Mouse (Mus musculus): ENCODE results near the gene Zfp467. TPM values are rescaled to one million over a fixed set of nuclear protein-coding genes. Genes with fewer than 3 reads are reported as not detected.

Zfp467 gene
- total RNA-seq, 1 experiment from 2014 or later, result 41.5 TPM

DNA sequence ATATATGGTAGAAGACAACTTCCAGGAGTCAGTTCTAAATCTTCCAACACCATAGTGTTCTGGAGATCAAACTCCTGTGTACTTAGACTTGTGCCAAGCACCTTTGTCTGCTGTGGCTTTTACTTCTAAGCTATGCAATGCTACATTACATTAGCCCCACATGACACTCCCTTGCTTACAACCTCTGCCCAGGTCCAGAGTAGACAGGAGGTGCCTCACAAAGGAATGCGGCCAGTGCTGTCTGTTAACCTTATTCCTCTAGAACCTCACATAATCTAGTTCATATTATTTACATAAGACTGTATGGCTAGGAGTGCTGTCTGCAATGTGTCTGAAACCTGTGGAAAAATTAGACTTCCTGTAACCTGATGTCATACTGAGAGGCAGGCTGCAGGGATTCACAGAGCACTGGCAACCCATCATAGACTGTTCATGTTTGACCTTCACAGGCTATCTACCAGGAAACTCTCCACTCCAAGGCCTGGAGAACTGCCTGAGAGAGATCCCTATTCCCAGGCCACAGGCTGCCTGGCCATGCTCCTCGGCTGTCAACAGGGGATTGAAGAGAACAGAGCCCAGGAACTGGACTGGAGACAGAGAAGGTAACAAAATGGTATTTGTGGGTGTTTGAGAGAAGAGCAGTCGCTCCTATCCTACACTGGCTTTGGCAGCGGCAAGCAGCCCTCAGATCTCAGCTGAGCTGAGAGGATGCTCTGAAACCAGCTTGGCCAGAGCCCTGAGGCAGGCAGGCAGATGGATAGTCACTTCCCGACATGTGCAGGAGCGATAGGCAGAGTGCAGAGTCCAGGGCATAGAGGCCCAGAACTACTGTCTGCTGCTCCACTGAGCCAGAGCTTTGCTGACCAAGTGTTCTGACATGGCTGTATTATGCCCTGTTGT lies 34.2 kb downstream of the Zfp467 start:
- peak; percentile 66 for DNase-seq

DNA sequence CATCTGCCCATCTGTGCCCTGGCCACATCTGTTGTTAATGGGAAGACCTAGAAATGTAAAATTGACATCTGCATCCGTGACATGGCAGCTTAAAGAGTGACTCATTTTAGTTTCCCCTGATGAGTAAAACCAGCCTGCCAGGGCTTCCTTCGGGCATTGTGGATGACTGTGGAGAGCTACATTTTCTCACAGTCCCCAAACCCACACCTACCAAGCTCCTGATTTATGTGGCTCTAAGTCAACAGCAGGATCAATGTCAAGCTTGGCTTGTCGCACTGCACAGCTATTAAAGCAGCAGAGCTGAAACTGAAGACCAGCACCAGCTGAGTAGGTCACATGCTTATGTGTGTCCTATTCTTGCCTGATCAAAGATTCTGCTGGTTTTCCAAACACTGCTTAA lies 35.1 kb downstream of the Zfp467 start:
- no peak for DNase-seq

DNA sequence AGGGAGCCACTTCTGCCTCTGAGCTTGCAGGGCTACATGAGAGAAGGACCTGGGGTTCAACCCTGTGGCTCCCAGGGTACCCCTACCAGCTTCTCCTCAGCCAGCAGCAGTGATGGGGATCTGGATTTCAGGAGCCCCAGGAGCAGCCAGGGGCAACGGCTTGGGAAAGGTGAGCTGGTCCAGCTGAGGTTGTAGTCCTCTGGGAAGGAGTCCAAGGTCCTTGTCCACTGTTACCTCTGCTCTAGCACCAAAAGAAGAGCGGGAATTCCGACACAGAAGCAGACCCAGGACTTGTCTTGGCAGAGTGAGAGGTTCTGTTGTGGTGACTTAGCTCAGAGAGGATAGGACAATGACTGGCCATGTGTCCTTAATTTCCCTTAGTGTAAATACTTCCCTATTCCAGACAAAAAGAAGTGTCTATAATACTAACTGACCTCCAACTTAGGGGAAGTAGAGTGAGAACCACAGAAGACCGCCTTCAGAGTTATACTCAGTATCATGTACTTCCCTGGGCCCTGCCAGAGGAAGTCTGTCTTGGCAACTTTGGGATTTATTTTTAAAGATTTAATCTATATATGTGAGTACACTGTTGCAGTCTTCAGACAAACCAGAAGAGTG lies 35.8 kb downstream of the Zfp467 start:
- DNase-seq, result no peak

DNA sequence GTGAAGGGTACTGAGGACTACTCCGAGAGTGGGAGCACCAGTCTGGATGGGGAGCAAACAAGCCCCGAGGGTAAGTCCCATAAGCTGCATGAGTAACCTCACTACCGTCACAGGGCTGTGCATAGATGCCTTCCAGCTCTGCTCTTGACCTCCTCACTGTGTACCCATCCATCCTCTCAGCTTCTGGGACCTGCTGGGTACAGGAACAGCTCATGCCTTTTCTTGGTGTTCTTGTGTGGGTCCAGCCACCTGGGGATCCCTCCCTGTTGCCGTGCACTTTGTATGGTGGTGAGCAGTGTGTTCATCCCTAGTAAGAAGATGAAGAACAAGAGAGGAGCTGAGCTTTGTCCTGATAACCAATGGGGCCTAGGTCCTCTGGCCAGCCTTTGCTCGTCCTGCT lies 41.6 kb downstream of the Zfp467 start:
- DNase-seq, result no peak

DNA sequence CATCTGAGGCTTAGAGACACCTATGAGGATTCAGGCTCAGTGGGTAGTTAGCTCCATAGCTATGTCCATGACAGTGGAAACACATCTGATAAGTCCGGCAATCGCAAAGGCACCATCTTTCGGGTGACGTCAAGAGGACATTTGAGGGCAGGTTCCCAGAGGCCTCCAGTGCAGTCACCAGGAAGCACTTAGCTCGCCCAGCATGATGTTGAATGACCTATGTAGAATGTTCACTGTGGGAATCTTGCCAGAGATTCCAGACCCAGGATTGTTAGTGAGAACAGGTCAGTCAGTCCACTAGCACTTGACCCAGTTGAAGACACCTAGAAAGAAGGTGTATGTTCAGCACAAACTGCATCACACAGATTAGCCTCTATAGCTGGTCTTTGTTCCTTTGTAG lies 45.7 kb downstream of the Zfp467 start:
- no peak for DNase-seq

DNA sequence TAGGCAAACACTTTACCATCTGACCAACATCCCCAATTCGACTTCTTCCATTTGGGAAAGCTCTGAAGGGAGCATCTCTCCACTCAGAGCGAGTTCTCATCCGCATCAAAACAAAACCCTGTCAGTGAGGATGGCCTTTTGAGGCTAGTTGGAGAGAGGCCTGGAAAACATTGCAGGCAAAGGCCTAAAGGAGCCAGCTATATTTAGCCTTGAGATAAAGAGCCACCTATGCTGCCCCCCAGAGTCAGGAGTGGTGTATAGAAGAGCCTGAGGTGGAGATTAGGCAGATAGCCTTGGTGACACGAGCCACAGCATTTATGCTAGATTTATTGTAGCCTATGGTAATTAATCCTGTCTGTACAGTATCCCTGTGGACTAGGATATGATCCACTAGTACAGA lies 48.3 kb downstream of the Zfp467 start:
- DNase-seq, result peak; percentile 65

DNA sequence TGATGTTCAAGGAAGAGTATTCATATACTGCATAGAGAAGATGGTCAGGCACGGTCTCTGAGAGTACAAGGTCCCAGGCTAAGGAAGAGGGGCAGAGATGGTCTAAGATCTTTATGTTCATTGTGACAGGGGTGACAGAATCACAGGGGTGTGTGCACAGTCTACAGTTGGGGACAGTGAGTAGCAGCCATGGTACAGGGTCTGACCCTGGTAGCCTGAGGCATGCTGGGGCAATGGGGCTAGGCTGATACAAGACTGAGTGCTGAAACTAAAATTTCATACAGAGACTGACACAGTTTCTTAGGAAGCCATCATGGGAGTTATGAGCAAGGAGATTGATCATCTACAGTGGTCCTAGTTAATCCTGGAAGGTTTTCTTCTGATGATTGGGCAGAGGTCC lies 48.9 kb downstream of the Zfp467 start:
- DNase-seq, result no peak

DNA sequence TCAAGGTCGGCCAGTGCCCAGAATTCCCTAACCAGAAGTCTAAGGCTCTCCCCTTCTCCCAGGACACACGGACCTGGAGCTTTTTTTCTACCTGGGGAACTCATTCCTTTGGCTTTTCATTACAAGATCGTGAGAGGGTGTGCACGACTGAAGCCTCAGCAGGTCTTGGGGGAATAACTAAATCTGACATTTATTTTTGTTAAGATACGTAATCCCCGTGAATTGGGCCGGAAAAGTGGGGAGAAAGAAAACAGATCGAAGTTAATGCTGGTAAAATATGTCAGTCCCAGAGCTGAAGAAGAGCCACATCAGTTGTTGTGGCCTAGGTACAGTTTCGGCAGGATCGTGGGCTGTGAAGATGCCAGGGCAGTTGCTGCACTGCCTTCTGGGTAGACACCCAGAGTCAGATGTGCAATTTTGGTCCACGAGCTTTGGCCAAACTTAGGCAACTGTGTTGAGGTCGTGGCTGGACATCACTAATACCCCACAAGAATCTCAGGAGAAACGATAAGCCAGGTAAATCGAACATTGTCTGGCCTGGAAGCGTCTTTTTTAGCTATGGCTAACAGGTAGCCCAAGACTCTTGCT lies 49.5 kb downstream of the Zfp467 start:
- no peak for DNase-seq

DNA sequence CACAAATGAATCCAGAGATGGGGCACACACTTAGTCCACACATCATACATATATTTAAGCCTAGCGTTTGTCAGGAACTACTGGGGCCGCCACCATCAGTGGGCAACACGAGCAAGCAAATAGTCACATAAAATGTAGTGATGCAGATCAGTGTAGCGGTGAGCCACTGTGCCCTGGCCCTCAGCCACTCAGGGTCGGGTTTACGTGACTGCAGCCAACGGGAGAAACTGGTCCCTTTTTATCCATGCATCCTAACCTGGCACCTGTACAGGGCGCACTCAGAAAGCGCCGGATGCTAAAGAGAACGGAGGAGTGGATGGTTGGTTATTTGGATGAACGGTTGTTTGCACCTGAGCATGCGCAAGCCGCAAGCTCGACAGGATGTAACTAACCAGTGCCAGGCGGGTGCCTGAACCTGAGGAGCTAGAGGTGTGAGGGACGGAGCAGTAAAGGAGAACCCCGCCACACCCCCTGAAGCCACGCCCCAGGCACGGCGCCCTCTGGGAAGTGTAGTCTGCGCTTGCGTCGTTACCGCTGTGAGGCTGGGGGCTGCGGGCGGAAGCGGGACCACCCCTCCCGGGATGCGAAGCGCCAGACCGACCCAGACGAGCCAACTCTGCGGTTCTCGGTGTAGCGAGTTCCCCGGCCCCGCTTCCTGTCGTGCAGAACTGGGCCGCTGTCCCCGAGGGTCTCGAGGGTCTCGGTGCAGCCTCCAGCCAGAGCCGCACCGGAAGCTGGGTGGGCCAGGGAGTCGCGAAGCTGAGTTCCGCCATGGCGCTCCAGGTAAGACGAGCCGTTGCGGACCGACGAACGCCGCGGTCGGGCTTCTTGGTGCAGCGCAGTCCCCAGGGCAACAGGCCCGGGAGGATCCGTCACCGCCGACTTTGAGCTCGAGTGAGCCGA lies 50.3 kb downstream of the Zfp467 start, which contains the start of gene Krba1:
Krba1 (plus strand) TSS at position 482 of the 903 bp plus-strand sequence.
- peak; percentile 90 for DNase-seq

DNA sequence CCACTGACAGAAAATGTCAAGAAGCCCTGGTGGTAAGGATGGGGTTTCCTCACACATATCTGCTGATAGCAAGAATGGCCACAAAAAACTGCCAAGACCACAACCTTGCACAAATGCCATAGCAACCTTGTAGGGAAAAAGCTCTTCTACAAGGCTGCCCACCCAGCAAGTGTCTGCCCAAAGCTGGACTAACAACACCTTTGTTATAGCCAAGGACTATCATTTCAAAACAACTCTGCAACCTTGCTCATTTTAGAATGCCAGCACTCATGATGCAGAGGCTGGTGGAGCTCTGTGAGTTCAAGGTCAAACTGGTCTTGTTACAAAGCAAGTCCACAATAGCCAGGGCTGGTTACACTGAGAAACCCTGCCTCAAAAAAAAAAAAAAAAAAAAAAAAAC lies 51.8 kb downstream of the Zfp467 start:
- peak; percentile 51 for DNase-seq

DNA sequence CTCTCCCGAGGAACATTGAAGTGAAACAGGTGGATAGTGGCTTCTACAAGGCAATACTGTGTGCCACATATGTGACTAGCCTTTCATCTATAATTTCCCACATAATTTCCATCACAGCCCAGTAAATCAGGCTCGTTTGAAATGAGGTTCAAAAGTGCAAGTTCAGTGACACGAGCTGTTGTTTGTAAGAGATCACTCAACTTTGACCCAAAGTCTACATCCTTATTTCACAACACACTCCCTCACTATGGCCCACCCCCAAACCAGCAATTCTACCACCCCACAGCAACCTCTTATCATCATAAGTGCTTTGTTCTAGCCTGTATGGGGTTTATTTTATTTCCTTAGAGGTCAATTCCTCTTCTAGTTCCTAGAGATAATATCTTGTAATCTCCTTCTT lies 57.4 kb downstream of the Zfp467 start:
- no peak for DNase-seq

Small RNA genes lying within 50 kb of the gene (microRNA-seq; reads per million reads assigned to microRNA genes)
- gene Gm24325, result 0 reads per million in 2 experiments

Other genes starting within 250 kb of the Zfp467 start
- 26.3 and 30.5 TPM in 2 replicates for gene Krba1, start 50.2 kb downstream of the Zfp467 start, total RNA-seq (2021)
- 2.6 TPM in 2 replicates for gene Sspo, start 2.4 kb upstream of the Zfp467 start, total RNA-seq (2021)
- 41.8 and 45.7 TPM in 2 replicates for gene Atp6v0e2, start 91.8 kb upstream of the Zfp467 start, total RNA-seq (2021)
- 26.1 and 28.7 TPM in 2 replicates for gene Lrrc61, start 109.0 kb upstream of the Zfp467 start, total RNA-seq (2021)
- 74.2 and 241 TPM in 2 replicates for gene Rarres2, start 127.0 kb upstream of the Zfp467 start, total RNA-seq (2021)
- not detected in 2 replicates for gene Gm45021, start 143.8 kb upstream of the Zfp467 start, total RNA-seq (2021)
- gene Repin1, start 148.1 kb upstream of the Zfp467 start, total RNA-seq (2021), result 42.8 TPM in 2 replicates
- not detected in 2 replicates for gene Gm44965, start 148.1 kb upstream of the Zfp467 start, total RNA-seq (2021)
- 7.7 and 8.9 TPM in 2 replicates for gene Zfp775, start 156.2 kb upstream of the Zfp467 start, total RNA-seq (2021)
- gene AI854703, start 180.9 kb upstream of the Zfp467 start, total RNA-seq (2021), result 1.8 and 3.1 TPM in 2 replicates
- gene Gimap8, start 201.4 kb upstream of the Zfp467 start, total RNA-seq (2021), result 12.1 and 20.4 TPM in 2 replicates
- gene Gimap9, start 230.3 kb upstream of the Zfp467 start, total RNA-seq (2021), result 6.5 and 12.1 TPM in 2 replicates
- 54.8 and 62.2 TPM in 2 replicates for gene Gimap4, start 238.7 kb upstream of the Zfp467 start, total RNA-seq (2021)